Mouse (Mus musculus): ENCODE results near the gene Usp49. TPM values are rescaled to one million over a fixed set of nuclear protein-coding genes. Genes with fewer than 3 reads are reported as not detected.

Gene Usp49
- total RNA-seq, 2 experiments from 2014 or later, result 9.6 to 13.1 TPM

DNA sequence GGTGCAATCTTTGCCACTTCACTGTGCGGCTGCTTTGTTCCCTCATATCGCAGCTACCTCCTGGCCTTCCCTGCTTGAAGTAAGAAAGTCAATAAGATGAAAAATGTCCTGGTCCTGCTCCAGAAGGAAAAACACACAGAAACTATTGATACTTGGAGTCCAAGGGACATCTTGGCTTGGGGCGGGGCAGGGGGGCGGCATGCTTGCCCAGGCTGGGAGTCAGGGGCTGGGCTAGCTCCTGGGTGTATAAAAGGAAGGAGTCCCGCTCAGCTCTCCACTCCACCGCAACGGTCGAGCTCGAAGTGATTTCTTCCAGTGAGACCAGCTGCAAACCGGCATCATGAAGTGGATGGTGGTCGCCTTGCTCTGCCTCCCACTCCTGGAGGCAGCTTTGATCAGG lies 96.1 kb downstream of the Usp49 start, which contains the start of gene Pgc:
Gene Pgc, plus strand, starts transcription at position 277 of the 400 bp plus-strand sequence.
- Histone ChIP-seq H3K27ac (no peak within 1 kb of the TSS), H3K4me3 (no peak within 1 kb of the TSS)
- TF ChIP-seq CTCF (IDR thresholded peaks at IDR 0.05), result no peak
- DNase-seq (ENCODE audit: extremely low spot score in 1 of 2, low spot score in 2 of 2), result no peak
- intact Hi-C loops (cut with DNase I), result no loop called here

DNA sequence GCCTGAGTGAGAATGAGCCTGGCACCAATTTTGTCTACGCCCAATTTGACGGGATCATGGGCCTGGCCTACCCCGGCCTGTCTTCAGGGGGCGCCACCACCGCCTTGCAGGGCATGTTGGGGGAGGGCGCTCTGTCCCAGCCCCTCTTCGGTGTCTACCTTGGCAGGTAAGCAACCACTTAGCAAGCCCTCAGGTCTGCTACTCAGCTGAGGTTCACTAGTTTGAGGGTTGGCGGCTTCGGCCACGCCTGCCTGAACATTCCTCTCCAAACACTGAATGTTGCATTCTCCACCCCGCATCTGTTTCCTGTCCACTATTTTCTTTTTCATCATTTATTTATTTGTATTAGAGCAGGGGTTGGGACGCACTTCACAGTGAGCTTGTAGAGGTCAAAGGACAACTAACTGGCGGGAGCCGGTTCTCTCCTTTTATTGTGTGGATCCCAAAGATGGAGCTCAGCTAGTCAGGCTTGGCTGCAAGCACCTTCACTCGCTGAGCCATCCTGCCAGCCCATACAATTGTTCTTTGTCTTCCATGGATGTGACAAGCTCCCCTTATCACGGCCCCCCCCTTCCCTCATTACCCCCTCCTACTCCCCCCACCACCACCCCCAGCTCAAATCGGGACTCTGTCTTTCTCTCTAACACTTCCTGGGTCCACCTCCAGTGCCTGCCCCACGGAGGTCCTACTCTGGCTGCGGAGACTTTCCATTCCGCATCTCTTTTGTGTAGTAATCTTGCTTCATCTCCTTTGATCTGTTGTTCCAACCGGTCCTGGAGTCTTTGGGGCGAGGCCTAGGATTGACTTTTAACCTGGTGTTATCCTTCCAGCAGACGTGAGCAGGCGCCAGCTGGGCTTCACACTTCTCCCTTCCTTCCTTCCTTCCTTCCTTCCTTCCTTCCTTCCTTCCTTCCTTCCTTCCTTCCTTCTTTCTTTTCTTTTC lies 100.4 kb downstream of the Usp49 start:
- H3K27ac ChIP-seq, result no peak overlapping the region
- H3K4me3 ChIP-seq, result no peak overlapping the region
- intact Hi-C loops (cut with DNase I), result no loop called here
- TF ChIP-seq CTCF (IDR thresholded peaks at IDR 0.05), result no peak; the same call in 1 of the 2 replicates
- no peak for DNase-seq (ENCODE audit: extremely low spot score in 1 of 2, low spot score in 2 of 2)

DNA sequence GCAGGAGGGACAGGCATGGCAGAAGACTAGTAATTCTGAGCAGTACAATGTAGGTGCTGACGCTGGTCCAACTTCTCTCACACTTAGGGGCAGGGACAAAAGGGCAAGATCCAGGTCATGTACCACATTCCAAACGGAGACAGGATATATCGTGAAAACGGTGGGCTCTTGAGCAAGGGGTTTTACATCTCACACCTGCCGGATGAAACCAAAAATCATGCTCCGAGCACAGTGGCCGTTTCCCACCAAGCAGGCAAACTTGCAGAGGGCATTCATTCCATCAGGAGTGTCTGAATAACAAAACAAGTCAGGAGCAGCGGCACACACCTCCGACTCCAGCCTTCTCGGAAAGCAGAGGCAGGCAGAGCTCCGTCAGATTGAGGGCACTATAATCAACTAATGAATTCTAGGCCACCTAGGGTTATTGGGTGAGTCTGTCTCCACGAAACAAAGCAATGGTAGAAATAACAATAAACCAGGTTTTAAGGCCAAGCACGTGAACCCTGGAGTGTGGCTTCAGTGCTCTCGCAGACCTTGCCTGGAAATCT lies 105.1 kb downstream of the Usp49 start:
- H3K4me3 ChIP-seq, result no peak overlapping the region
- no peak overlapping the region for H3K27ac ChIP-seq
- TF ChIP-seq CTCF (IDR thresholded peaks at IDR 0.05), result no peak
- DNase-seq (ENCODE audit: extremely low spot score in 1 of 2, low spot score in 2 of 2), result no peak
- intact Hi-C loops (cut with DNase I), result loop anchor here (2.0 to 5.0 kb wide), 2 partner anchors 57 to 367 kb away; no protein-coding TSS in a partner anchor

Other genes with a start within 250 kb of the Usp49 start
- 1 to 10 TPM; 1.8 to 2.9 TPM for gene Guca1b, start 245.3 kb upstream of the Usp49 start, total RNA-seq (2021)
- gene Guca1a, start 230.1 kb upstream of the Usp49 start, total RNA-seq (2021), result not detected
- gene AI661453, start 194.1 kb upstream of the Usp49 start, total RNA-seq (2021), result under 1 TPM; 0.61 to 0.84 TPM
- not detected for gene 1700001C19Rik, start 193.3 kb upstream of the Usp49 start, total RNA-seq (2021)
- gene Taf8, start 128.4 kb upstream of the Usp49 start, total RNA-seq (2021), result 10 to 100 TPM; 17.3 to 22.0 TPM
- 10 to 100 TPM; 38.2 to 38.4 TPM for gene Ccnd3, start 125.6 kb upstream of the Usp49 start, total RNA-seq (2021)
- gene Bysl, start 19.2 kb upstream of the Usp49 start, total RNA-seq (2021), result 10 to 100 TPM; 18.1 to 18.8 TPM
- 10 to 100 TPM; 29.3 to 33.3 TPM for gene Med20, start 19.1 kb upstream of the Usp49 start, total RNA-seq (2021)
- 1 to 10 TPM; 7.1 TPM for gene Gm20517, start 19.1 kb upstream of the Usp49 start, total RNA-seq (2021)
- gene Tomm6, start 57.7 kb downstream of the Usp49 start, total RNA-seq (2021), result 100 to 1,000 TPM; 185 to 208 TPM
- gene Frs3, start 58.3 kb downstream of the Usp49 start, total RNA-seq (2021), result 10 to 100 TPM; 27.5 to 31.0 TPM
- 1 to 10 TPM; 3.1 to 4.1 TPM for gene Gm21981, start 63.8 kb downstream of the Usp49 start, total RNA-seq (2021)
- 1 to 10 TPM; 5.2 to 6.5 TPM for gene Prickle4, start 64.0 kb downstream of the Usp49 start, total RNA-seq (2021)
- not detected for gene Pgc, start 96.2 kb downstream of the Usp49 start, total RNA-seq (2021)
- gene Tfeb, start 106.3 kb downstream of the Usp49 start, total RNA-seq (2021), result 10 to 100 TPM; 10.0 to 10.6 TPM
- gene Mdfi, start 204.0 kb downstream of the Usp49 start, total RNA-seq (2021), result under 1 TPM in 1 of 2 experiments, not detected in 1; 0.48 TPM

All from left cerebral cortex, adult 2 months (tissue).